Mouse (Mus musculus) cortical plate, adult 2 months (tissue): ENCODE data around the gene Trim7. TPM values are rescaled to one million over a fixed set of nuclear protein-coding genes. Genes with fewer than 3 reads are reported as not detected.
"Not testable (repeated sequence)": the region's sequence is repeated elsewhere in the genome, so short reads cannot be mapped to it uniquely, and the experiment has no call there.

Experiments used
- H3K27ac ChIP-seq: fragments of 200-500 bp; 2 replicates; pipeline ENCODE4 v1.5.1; 2012; ENCODE audit warnings: low read length, control low read depth, inconsistent platforms; ENCODE audit not compliant: insufficient read depth
- H3K4me1 ChIP-seq: fragments of 200-500 bp; 2 replicates; pipeline ENCODE4 v1.6.1; 2011; ENCODE audit warnings: low read length; ENCODE audit not compliant: control insufficient read depth, insufficient read depth
- H3K4me3 ChIP-seq: fragments of 200-500 bp; 2 replicates; pipeline ENCODE4 v1.5.1; 2011; ENCODE audit warnings: mild to moderate bottlenecking, low read length, control low read depth; ENCODE audit not compliant: insufficient read depth
- CTCF ChIP-seq: fragments of 200-500 bp; IDR thresholded peaks from 2 replicates; pipeline ENCODE4 v1.5.1; 2011; ENCODE audit warnings: mild to moderate bottlenecking, control low read depth, low read length; ENCODE audit not compliant: insufficient read depth; ENCODE audit errors: extremely low read depth
- POLR2A ChIP-seq: fragments of 200-500 bp; IDR thresholded peaks from 2 replicates; pipeline ENCODE4 v1.6.1; 2011; ENCODE audit warnings: mild to moderate bottlenecking, low read length, control low read depth; ENCODE audit not compliant: insufficient read depth; ENCODE audit errors: extremely low read depth
- polyA plus RNA-seq: library from polyadenylated mRNA; depleted of rRNA; stranded (reverse); fragments of >200 nt; gene quantifications from 2 replicates; pipeline ENCODE4 v1.2.3, GENCODE M21; 2012

Gene Trim7
- polyA plus RNA-seq, 1 experiment = 4.3 TPM

DNA sequence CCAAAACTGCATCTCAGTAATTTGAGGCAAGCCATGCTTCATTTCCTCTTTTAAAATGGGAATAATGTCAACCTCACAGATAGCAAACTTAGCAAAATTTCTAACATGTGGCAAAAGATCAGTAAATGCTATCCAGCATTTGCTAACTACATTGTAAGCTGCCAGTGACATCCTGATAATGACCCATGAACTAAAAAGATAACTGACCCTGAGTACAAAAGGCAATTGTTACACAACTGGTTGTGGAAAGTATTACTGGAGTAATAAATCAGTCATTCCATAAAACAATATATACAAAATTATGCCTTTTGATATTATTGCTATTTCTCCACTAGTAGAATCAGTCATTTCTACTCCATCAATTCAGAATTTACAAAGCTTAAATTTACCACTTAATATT is 12.2 kb upstream of the Trim7 start:
- Histone ChIP-seq H3K4me1 (peaks cover 6% of the 10 kb centered on the region), H3K27ac (no peak overlapping the region), H3K4me3 (no peak overlapping the region)
- no peak for TF ChIP-seq POLR2A
- no peak for TF ChIP-seq CTCF

DNA sequence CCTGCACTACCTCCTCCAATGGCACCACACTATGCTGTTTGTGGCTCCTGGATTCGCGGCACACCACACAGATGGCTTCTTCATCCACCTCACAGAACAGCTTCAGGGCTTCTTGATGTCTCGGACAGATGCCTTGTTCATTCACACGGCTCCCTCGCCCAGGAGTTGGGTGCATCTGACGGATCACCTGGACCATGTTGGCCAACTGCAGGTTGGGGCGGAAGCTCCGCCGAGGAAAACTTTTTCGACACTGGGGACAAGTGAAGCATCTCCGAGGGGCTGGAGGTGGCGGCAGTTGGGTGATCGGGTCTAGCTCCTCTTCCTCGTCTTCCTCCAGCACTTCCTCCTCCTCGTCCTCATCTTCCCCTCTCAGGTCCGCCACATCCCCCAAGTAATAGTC is 10.1 kb upstream of the Trim7 start:
- TF ChIP-seq POLR2A = no peak
- TF ChIP-seq CTCF = no peak
- Histone ChIP-seq H3K4me3 (peak overlapping the region; percentile 82), H3K27ac (no peak overlapping the region), H3K4me1 (peaks cover 6% of the 10 kb centered on the region)

DNA sequence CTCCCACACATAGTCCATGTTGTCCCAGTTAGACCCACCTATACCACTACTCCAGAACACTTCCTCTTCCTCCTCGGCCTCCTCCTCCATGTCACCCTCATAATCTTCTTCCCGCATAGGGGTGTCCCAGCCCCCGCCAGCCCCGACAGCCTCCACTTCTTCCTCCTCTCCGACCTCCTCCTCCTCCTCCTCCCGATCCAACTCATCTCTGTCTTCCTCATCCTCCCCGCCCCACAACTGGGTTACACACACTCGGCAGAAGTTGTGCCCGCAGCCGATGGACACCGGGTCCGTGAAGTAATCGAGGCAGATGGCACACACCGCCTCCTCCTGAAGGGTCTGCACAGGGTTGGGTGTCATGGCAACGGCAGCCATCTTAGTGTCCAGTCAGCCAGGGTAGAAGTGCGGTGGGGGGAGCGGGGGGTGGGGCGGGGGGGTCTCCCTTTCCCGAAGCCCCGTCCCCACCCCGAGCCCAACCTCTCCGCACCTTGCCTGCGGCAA is 9.6 kb upstream of the Trim7 start:
- Histone ChIP-seq H3K4me3 (peak overlapping the region; percentile 82), H3K4me1 (peaks cover 6% of the 10 kb centered on the region), H3K27ac (no peak overlapping the region)
- no peak for TF ChIP-seq CTCF

DNA sequence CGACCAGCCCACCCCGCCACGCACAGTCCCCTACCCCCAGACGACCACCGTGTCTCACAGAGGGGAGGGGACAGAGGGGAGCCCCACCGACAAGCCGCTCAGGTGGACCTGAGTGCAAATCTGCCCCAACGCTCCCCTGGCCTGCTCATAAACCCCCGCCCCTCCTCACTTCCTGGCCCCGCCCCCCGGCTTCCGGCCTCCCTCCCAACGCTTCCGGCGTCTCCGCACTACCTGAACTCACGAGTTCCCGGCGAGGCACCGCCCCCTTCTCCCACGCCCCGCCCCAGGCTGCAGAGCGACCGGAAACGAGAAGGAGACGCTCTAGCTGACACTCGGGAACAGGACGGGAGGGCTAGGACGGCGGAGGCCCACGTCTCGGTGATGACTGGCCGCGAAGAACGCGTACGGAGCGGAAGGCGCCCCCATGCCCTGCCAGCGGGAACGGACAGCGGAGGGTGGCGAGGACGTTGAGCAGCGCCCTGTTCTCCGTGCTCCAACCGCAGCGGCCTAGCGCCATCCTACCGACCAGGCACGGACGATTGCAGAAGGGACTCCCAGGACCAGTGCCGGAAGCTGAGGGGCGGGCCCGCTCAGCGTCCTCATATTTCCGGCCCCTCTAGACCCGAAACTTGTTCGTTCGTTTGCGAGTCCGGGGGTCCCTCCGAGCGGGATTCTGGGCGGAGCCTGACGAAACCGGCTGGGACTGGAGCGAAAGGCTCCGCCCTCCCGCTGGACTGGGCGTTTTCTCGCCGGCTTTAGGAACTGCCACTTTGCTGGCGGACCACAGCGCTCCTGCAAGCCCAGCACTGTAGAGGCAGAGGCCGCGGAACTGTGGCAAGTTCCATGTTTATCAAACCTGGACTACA is 8.9 kb upstream of the Trim7 start, which contains the start of gene Trim41:
Trim41 (minus strand) TSS at position 554 of the 866 bp plus-strand sequence.
- Histone ChIP-seq H3K4me1 (peaks cover 6% of the 10 kb centered on the region), H3K4me3 (peak within 1 kb of the TSS; percentile 82), H3K27ac (peak within 1 kb of the TSS; percentile 99)
- TF ChIP-seq POLR2A (peak; percentile 85), CTCF (no peak)

DNA sequence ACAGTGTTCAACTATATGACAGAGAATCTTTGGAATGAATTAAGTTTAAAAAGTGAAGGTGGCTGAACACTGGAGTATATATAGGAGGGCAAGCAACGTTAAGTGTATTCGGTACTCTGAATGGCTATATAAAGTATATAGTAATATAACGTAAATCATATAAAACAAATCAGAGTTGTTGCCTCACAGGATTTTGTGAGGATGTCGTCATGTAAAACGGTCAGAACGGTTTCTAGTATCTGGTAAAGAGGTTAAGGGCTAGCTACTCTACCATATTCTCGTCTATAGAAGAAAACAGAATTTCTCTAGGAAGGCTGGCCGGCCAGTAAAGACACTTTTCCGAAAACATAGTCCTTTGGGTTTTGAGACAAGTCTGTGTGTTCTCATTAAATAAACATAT is 8.1 kb upstream of the Trim7 start:
- no peak overlapping the region for H3K27ac ChIP-seq
- peaks cover 6% of the 10 kb centered on the region for H3K4me1 ChIP-seq
- H3K4me3 ChIP-seq = peak overlapping the region; percentile 82
- TF ChIP-seq POLR2A (no peak), CTCF (no peak)

DNA sequence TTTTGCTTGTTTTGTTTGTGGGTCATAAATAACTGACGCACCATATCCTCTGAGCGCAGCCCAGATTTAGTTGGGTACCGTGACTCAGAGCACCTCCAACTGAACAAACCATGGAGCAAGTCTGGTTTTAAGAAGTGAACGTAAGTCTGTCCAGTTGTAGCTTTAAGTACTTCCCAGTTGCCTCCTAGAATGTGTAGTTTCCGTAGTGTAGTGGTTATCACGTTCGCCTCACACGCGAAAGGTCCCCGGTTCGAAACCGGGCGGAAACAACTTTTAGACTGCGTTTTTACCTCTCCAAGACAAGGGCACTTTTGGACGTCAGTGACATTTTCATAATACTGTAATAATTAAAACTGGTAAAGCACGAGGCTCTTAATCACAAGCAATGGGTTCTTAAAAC is 7.6 kb upstream of the Trim7 start:
- Histone ChIP-seq H3K4me1 (peaks cover 6% of the 10 kb centered on the region), H3K27ac (no peak overlapping the region), H3K4me3 (peak overlapping the region; percentile 82)
- no peak for TF ChIP-seq CTCF

DNA sequence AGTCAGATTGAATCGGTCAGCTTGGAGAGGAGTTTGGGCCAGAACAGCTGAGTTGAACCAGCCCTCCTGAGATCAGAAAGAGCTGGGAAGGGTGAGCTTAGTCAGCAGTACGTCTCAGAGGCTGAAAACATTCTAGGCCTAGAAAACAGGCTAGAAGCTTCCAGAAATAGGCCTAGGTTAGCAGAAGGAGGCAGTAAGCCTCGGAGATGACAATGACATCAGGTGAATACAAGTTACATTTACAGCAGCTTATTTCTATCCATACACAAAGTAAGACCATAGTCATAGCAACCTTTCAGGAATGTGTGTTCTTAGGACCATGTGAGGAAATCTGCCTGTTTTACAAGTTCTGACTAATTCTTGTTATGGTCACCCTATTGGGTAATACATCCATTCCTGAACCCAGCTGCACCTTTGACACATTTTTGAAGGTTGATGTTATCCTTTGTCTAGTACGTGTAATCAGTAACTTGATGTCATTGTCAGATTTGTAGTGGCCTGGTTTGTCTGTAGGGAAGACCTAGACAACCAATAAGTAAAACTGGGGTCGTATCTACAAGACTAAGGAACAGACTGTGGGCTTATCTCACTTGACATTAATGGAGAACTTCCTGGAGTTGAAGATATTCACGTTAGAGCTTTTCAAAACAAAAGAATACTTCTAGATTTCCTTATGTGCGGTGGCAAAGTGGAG is 6.2 kb upstream of the Trim7 start:
- Histone ChIP-seq H3K4me1 (peaks cover 6% of the 10 kb centered on the region), H3K4me3 (no peak overlapping the region), H3K27ac (no peak overlapping the region)
- TF ChIP-seq CTCF (no peak), POLR2A (no peak)

DNA sequence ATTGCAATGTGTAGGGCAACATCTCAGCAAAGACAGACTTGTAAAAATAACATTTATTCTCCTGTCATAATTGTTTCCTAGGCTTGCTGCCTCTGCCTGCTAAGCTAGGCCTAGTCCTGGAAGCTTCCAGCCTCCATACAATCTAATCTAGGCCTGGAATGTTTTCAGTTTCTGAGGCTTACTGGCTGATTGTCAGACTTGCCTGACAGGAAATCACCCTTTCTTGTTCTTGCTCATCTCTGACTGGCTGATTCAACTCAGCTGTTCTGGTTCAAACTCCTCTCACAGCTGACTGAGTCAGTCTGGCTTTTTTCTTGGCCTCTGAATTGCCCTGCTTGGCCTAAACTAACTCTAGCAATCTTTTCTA is 5.6 kb upstream of the Trim7 start:
- TF ChIP-seq POLR2A = no peak
- TF ChIP-seq CTCF = no peak
- Histone ChIP-seq H3K4me3 (no peak overlapping the region), H3K4me1 (peaks cover 6% of the 10 kb centered on the region), H3K27ac (no peak overlapping the region)

DNA sequence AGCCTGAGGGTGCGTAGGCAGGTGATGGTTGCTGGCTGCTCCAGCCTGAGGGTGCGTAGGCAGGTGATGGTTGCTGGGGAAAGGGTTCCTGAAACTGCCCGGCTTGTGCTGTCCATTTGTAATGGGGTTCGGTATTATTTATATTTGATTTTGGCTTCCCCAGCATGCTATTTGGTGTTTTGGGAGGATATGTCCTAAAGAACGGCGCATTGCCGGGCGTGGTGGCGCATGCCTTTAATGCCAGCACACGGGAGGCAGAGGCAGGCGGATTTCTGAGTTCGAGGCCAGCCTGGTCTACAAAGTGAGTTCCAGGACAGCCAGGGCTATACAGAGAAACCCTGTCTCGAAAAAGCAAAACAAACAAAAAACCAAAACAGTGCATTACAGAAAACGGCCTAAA is 4.6 kb upstream of the Trim7 start:
- H3K4me1 ChIP-seq, H3K4me3 ChIP-seq, H3K27ac ChIP-seq: not testable (repeated sequence)
